Mouse (Mus musculus): ENCODE results near the gene Synrg.

GRCm38 (mm10) chr11:84057418-84057817 lies 93.2 kb downstream of the Synrg start:
- TF ChIP-seq CTCF (IDR thresholded peaks at IDR 0.05; ENCODE audit: low read depth), result no peak
- no peak for TF ChIP-seq EP300 (IDR thresholded peaks at IDR 0.05; ENCODE audit: low read depth)

All from liver, embryonic 14.5 days (tissue).